Mouse (Mus musculus): ENCODE data around the gene Rps27a. TPM values are rescaled to one million over a fixed set of nuclear protein-coding genes. Genes with fewer than 3 reads are reported as not detected.

Gene Rps27a
- polyA plus RNA-seq (2015; fragmentation: Nextera tagmentation; extraction: Ambion mirVana) = 1,212 and 1,257 TPM in 2 replicates

DNA sequence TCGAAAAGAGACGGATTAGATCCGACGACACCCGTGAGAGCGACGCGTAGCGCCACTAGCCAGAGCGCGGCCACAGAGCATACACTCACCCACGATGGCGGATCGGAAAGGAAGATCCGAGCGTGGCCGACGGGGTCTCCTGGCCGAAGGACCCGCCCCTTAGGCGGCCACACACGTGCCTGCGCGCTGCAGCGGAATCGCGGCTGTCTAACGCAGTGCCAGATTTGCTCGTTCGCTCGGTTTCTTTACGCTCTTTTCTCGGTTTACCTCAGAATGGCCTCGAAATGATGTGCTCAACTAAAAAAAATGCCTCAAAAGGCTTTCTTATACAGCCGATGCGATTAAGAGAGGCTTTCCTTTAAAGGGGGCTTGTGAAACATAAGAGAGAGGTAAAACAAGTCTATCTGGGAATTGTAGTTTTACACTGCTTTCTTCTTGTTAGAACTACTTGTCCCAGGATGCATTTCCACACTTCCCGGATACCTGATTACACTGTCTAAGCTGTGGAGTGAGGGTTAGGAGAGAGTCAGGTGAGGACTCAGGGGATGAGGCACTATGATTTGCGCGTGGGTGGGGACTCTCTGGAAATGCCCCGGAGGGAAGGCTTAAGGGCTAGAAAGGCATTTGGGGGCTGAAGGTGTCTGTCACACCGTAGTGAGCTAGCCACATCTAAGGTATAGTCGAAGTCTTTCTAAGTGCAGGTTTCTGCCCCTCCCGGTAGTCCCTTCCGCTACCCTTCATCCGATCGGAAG is at the start of gene Rps27a, which contains the start of gene Clhc1:
Gene Rps27a, minus strand, starts transcription at position 358 of the 752 bp plus-strand sequence.
Gene Clhc1, plus strand, starts transcription at position 199 of the 752 bp plus-strand sequence.

DNA sequence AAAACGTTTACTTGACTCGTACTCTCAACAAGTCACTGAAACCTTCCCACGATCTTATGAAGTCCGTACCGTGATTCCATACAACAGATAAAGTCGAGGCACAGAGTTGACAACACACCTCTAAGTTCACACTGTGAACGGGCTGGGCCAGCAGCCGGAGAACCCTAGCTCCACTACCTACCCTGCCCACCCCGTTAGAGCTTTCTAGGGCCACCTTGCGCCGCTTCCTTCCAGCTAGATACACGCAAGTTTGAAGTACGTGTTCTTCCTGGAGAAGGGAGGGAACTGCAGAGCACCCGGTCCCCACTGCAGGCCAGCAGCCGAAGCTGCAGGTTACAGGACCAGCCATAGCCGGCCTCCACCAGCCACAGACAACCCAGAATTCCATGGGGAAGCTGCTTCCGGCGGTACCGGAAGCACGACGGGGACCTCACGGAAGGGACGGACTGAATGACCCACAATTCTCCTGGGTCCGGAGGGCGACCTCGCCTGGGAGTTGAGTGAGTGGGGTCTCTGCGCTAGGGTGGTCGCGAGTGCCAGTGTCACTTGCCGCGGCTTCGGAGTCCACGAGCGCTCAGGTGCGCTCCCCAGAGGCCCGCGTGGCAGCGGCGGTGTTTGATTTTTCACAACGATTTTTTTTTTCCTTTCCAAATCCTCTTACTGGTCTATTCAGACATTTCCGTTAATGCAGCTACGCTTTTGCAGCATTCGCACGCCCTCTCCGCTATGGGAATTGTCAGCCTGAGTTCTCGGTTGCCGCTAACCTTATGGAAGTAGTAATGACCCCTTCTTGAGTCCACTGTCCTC is 21.7 kb downstream of the Rps27a start, which contains the start of gene Mtif2:
Gene Mtif2, plus strand, starts transcription at position 421 of the 807 bp plus-strand sequence.

DNA sequence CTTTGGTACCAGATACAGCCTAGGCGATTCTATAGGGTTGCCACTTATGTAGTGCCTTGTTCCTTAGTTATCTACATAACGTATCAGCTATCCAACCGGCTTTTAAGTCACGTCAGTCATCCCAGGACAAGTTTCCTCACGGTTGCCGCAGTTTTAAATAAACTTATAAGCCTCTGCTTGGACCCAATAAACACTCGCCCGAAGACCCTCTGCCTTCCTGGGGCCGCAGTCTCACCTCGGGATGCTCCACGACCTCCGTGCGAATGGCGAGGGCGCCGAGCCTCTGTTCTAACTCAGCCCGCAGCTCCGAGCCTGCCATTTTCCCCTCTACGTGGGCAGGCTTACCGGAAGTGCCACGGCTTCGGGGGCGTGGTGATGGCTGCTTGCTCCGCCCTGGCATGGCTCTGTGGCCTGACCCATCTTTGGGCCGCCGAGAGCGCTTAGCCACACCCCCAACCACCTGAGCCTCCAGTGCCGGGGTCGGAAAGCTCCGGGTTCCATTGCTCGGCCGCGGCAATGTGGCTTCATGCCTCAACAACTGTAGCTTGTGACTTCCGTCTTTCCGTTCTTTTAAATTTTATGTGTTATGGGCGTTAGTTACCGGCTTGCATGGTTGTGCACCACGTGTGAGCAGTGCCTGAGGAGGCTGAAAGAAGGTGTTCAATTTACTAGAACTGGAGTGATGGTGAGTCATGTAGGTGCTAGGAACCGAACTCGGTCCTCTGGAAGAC is 33.1 kb downstream of the Rps27a start, which contains the start of gene Prorsd1:
Gene Prorsd1, minus strand, starts transcription at position 352 of the 731 bp plus-strand sequence.

Other genes with a start within 250 kb of the Rps27a start
- gene Ccdc88a, start 174.5 kb downstream of the Rps27a start, polyA plus RNA-seq (2015; fragmentation: Nextera tagmentation; extraction: Ambion mirVana) = 11.5 and 14.4 TPM in 2 replicates
- 32.0 and 35.3 TPM in 2 replicates for gene Prorsd1, start 33.1 kb downstream of the Rps27a start, polyA plus RNA-seq (2015; fragmentation: Nextera tagmentation; extraction: Ambion mirVana)
- gene Mtif2, start 21.7 kb downstream of the Rps27a start, polyA plus RNA-seq (2015; fragmentation: Nextera tagmentation; extraction: Ambion mirVana) = 30.5 and 36.1 TPM in 2 replicates
- gene Clhc1, start 159 bp downstream of the Rps27a start, polyA plus RNA-seq (2015; fragmentation: Nextera tagmentation; extraction: Ambion mirVana) = 0.12 and 0.16 TPM in 2 replicates
- 27.4 and 34.0 TPM in 2 replicates for gene Rtn4, start 144.8 kb upstream of the Rps27a start, polyA plus RNA-seq (2015; fragmentation: Nextera tagmentation; extraction: Ambion mirVana)